Comparison of ENCODE assay signal across 9 mouse cellular contexts in the genomic region with DNA sequence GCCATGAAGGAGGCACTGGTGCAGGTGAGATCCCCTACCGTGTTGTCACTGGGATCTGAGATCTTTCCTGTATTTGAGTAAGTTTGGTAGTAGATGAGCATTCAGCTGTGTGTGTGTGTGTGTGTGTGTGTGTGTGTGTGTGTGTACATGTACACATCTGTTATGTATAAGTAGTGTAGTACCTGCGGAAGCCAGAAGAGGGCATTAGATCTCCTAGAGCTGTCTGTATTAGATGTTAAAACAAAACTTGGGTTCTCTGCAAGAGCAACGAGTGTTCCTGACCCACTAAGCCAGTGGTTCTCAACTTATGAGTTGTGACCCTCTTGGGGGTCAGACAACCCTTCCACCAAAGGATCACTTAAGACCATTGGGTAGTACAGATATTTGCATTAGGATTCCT.
DNase-seq lines count a peak whose midpoint lies in the region; ATAC-seq and TF ChIP-seq lines count a peak whose summit lies in the region.
"Had no signal": no experiment of that assay in that cellular context is flagged by ENCODE, and none has a peak within 500 bp of the region (broad histone marks: within the 10 kb centered on the region; RNA-seq: fewer than 3 reads in every experiment).

No protein-coding gene starts in this region.

- WGBS in kidney, embryonic 16.5 days, result 91% methylated on average over 3 of the region's 3 CpGs
- WGBS in hindbrain, postnatal 0 days, result 84% methylated on average over 3 of the region's 3 CpGs
- WGBS in heart, embryonic 10.5 days, result 91% methylated on average over 3 of the region's 3 CpGs

- TF ChIP-seq EP300 in MEL (IDR thresholded peaks at IDR 0.05; ENCODE audit: low read depth in 1 of 2, low read length in 2 of 2), result no peak

- no peaks in the 10 kb centered on the region for H3K9me3 ChIP-seq in kidney, embryonic 16.5 days (ENCODE audit: low read length)
- no peaks in the 10 kb centered on the region for H3K9me3 ChIP-seq in MEL (replicated peaks; ENCODE audit: insufficient read depth, low read length)
- no peaks in the 10 kb centered on the region for H3K9me3 ChIP-seq in hindbrain, postnatal 0 days (ENCODE audit: low read length)
- H3K9me3 ChIP-seq in heart, embryonic 10.5 days, result no peaks in the 10 kb centered on the region
- H3K9me3 ChIP-seq: embryonic facial prominence, embryonic 12.5 days; neural tube, embryonic 13.5 days had no signal

- peak; percentile 33 for DNase-seq in kidney, postnatal 14 days
- DNase-seq in B cell, adult 2 months, result peak; percentile 18 to 21
- DNase-seq in MEL (ENCODE audit: low read depth, low spot score), result peak; percentile 58
- peak; percentile 72 for DNase-seq in hindbrain, postnatal 0 days (ENCODE audit: low spot score)
- no peak for DNase-seq in spleen, postnatal 4 days (ENCODE audit: low spot score in 2 of 2)
- DNase-seq in heart, embryonic 10.5 days (ENCODE audit: low spot score), result no peak

- H3K36me3 ChIP-seq in kidney, embryonic 16.5 days (ENCODE audit: insufficient read depth, low read length), result peaks cover 98% of the 10 kb centered on the region
- peaks cover 4 to 7% of the 10 kb centered on the region in 2 experiments for H3K36me3 ChIP-seq in MEL (ENCODE audit: control insufficient read depth in 1 of 2, insufficient read depth in 2 of 2, low read length in 2 of 2)
- H3K36me3 ChIP-seq in hindbrain, postnatal 0 days (ENCODE audit: insufficient read depth, low read length), result peaks cover 90% of the 10 kb centered on the region
- H3K36me3 ChIP-seq in heart, embryonic 10.5 days, result peaks cover 100% of the 10 kb centered on the region

- H3K4me2 ChIP-seq in kidney, embryonic 16.5 days (replicated peaks; ENCODE audit: low read depth, low read length), result no peak overlapping the region
- no peak overlapping the region for H3K4me2 ChIP-seq in hindbrain, postnatal 0 days (ENCODE audit: low read depth, low read length)
- H3K4me2 ChIP-seq: embryonic facial prominence, embryonic 12.5 days; neural tube, embryonic 13.5 days had no signal

- H3K9ac ChIP-seq in kidney, embryonic 16.5 days (replicated peaks; ENCODE audit: low read length), result no peak overlapping the region
- H3K9ac ChIP-seq in MEL (ENCODE audit: control insufficient read depth, low read depth, low read length, poor library complexity, severe bottlenecking), result no peak overlapping the region
- no peak overlapping the region for H3K9ac ChIP-seq in hindbrain, postnatal 0 days (replicated peaks; ENCODE audit: low read length)
- H3K9ac ChIP-seq: embryonic facial prominence, embryonic 12.5 days; neural tube, embryonic 13.5 days had no signal

- no peak; the same call in 1 of the 2 replicates for TF ChIP-seq RAD21 in MEL (IDR thresholded peaks at IDR 0.05; ENCODE audit: low read depth, low read length)

- H3K79me2 ChIP-seq in MEL (ENCODE audit: control insufficient read depth, insufficient read depth, low read length, poor library complexity), result no peaks in the 10 kb centered on the region

- peak in 2 of 3 experiments; percentile 24 to 46; a peak in 4 of 6 replicates for TF ChIP-seq CTCF in MEL (IDR thresholded peaks at IDR 0.05 in 2 of 3, conservative IDR thresholded peaks at IDR 0.05 in 1 of 3; ENCODE audit: control insufficient read depth in 1 of 3, insufficient read depth in 1 of 3, low read depth in 2 of 3, low read length in 3 of 3, poor library complexity in 1 of 3, severe bottlenecking in 1 of 3)
- TF ChIP-seq CTCF in hindbrain, postnatal 0 days (IDR thresholded peaks at IDR 0.05; ENCODE audit: low read depth), result peak; percentile 67

- H3K27me3 ChIP-seq in kidney, embryonic 16.5 days (ENCODE audit: insufficient read depth, low read length), result no peaks in the 10 kb centered on the region
- H3K27me3 ChIP-seq in MEL (ENCODE audit: control insufficient read depth in 1 of 2, insufficient read depth in 2 of 2, low read length in 2 of 2), result no peaks in the 10 kb centered on the region
- no peaks in the 10 kb centered on the region for H3K27me3 ChIP-seq in hindbrain, postnatal 0 days (ENCODE audit: insufficient read depth, low read length)
- no peaks in the 10 kb centered on the region for H3K27me3 ChIP-seq in heart, embryonic 10.5 days (ENCODE audit: insufficient read depth, poor library complexity, severe bottlenecking)
- H3K27me3 ChIP-seq: embryonic facial prominence, embryonic 12.5 days; neural tube, embryonic 13.5 days had no signal

- H3K27ac ChIP-seq in kidney, embryonic 16.5 days (ENCODE audit: low read length), result no peak overlapping the region
- H3K27ac ChIP-seq in MEL (ENCODE audit: control insufficient read depth, low read depth, low read length), result no peak overlapping the region
- H3K27ac ChIP-seq in hindbrain, postnatal 0 days, result no peak overlapping the region
- H3K27ac ChIP-seq in heart, embryonic 10.5 days, result no peak overlapping the region
- H3K27ac ChIP-seq: embryonic facial prominence, embryonic 12.5 days; neural tube, embryonic 13.5 days had no signal

- no peaks in the 10 kb centered on the region for H3K4me1 ChIP-seq in kidney, embryonic 16.5 days (ENCODE audit: insufficient read depth, low read length)
- H3K4me1 ChIP-seq in MEL (ENCODE audit: control insufficient read depth in 1 of 2, insufficient read depth in 2 of 2, low read length in 2 of 2), result peaks cover 2 to 5% of the 10 kb centered on the region in 2 experiments; a peak in 2 of 4 replicates
- no peaks in the 10 kb centered on the region for H3K4me1 ChIP-seq in hindbrain, postnatal 0 days (ENCODE audit: insufficient read depth, low read length)
- H3K4me1 ChIP-seq in heart, embryonic 10.5 days, result no peaks in the 10 kb centered on the region
- H3K4me1 ChIP-seq: embryonic facial prominence, embryonic 12.5 days; neural tube, embryonic 13.5 days had no signal

- ATAC-seq in kidney, embryonic 16.5 days (ENCODE audit: low FRiP score, low TSS enrichment), result no peak
- ATAC-seq in hindbrain, postnatal 0 days, result no peak

- no peak overlapping the region for H3K4me3 ChIP-seq in kidney, embryonic 16.5 days (ENCODE audit: low read length)
- H3K4me3 ChIP-seq in MEL (ENCODE audit: control insufficient read depth in 1 of 2, insufficient read depth in 1 of 2, low read depth in 2 of 2, low read length in 2 of 2), result no peak overlapping the region
- H3K4me3 ChIP-seq in hindbrain, postnatal 0 days (ENCODE audit: low read length), result no peak overlapping the region
- no peak overlapping the region for H3K4me3 ChIP-seq in heart, embryonic 10.5 days
- H3K4me3 ChIP-seq: embryonic facial prominence, embryonic 12.5 days; neural tube, embryonic 13.5 days had no signal

- no peak for TF ChIP-seq POLR2A in MEL (IDR thresholded peaks at IDR 0.05; ENCODE audit: control insufficient read depth in 1 of 2, insufficient read depth in 1 of 2, low read depth in 1 of 2, low read length in 2 of 2, poor library complexity in 1 of 2)

TF ChIP-seq in MEL, 35 proteins besides CTCF, POLR2A, EP300 and RAD21:
- TF ChIP-seq SMC3 (IDR thresholded peaks at IDR 0.05; ENCODE audit: low read depth, low read length) (peak; percentile 34; the same call in 1 of the 2 replicates), NELFE (IDR thresholded peaks at IDR 0.05; ENCODE audit: low read depth, low read length) (no peak), ELF1 (IDR thresholded peaks at IDR 0.05; ENCODE audit: low read depth, low read length) (no peak)

Comparison
In these comparisons a context has a peak if more than half of its experiments do, and no peak if none do; other contexts are left out.
1. DNase-seq: peak in kidney, postnatal 14 days (single experiment), B cell, adult 2 months (2 of 2), MEL (single experiment) and hindbrain, postnatal 0 days (single experiment); none in spleen, postnatal 4 days (0 of 2) and heart, embryonic 10.5 days (single experiment).